Mouse (Mus musculus): ENCODE measurements around the gene Tstd3. TPM values are rescaled to one million over a fixed set of nuclear protein-coding genes. Genes with fewer than 3 reads are reported as not detected.

Gene Tstd3
- polyA plus RNA-seq, 1 experiment from 2014 or later: 15.2 TPM

GRCm38 (mm10) chr4:21727615-21728165 is 39.3 kb downstream of the Tstd3 start, which contains the start of gene Ccnc:
Ccnc (plus strand) TSS chr4:21727701.
- Histone ChIP-seq H3K4me3 (replicated peaks) (peak within 1 kb of the TSS; percentile 79), H3K36me3 (no peaks in the 10 kb centered on the region), H3K9me3 (no peaks in the 10 kb centered on the region), H3K27me3 (replicated peaks) (no peaks in the 10 kb centered on the region), H3K9ac (peak within 1 kb of the TSS; percentile 75), H3K4me1 (replicated peaks) (0 out of 2 replicates have a peak, but pooled peaks cover 5% of the 10 kb centered on the region), H3K4me2 (replicated peaks) (peak within 1 kb of the TSS; percentile 62), H3K27ac (peak within 1 kb of the TSS; percentile 69)
- WGBS: under 1% methylated on average over 37 of the region's 37 CpGs
- peak; percentile 99 for ATAC-seq

GRCm38 (mm10) chr4:21726912-21727614 is 39.9 kb downstream of the Tstd3 start:
- Histone ChIP-seq H3K36me3 (no peaks in the 10 kb centered on the region), H3K9ac (peak overlapping the region; percentile 75; the same call in 1 of the 2 replicates), H3K9me3 (no peaks in the 10 kb centered on the region), H3K4me3 (replicated peaks) (peak overlapping the region; percentile 79), H3K4me1 (replicated peaks) (0 out of 2 replicates have a peak, but pooled peaks cover 5% of the 10 kb centered on the region), H3K27me3 (replicated peaks) (no peaks in the 10 kb centered on the region), H3K27ac (peak overlapping the region; percentile 54), H3K4me2 (replicated peaks) (peak overlapping the region; percentile 62)
- WGBS: 1% methylated on average over 22 of the region's 22 CpGs
- peak; percentile 69 for ATAC-seq

- no peaks in the 10 kb centered on the region for H3K4me1 ChIP-seq (replicated peaks)
- H3K9me3 ChIP-seq: no peaks in the 10 kb centered on the region
- 60% methylated on average over 7 of the region's 7 CpGs for WGBS
- H3K36me3 ChIP-seq: no peaks in the 10 kb centered on the region
- no peak overlapping the region for H3K27ac ChIP-seq
- no peak overlapping the region for H3K4me2 ChIP-seq (replicated peaks)
- H3K27me3 ChIP-seq (replicated peaks): no peaks in the 10 kb centered on the region
- H3K9ac ChIP-seq: no peak overlapping the region
- ATAC-seq: no peak
- H3K4me3 ChIP-seq (replicated peaks): no peak overlapping the region
Observed at GRCm38 (mm10) chr4:21722752-21723334, 44.2 kb downstream of the Tstd3 start.

- 1% methylated on average over 13 of the region's 13 CpGs for WGBS
- no peak overlapping the region for H3K4me2 ChIP-seq (replicated peaks)
- no peaks in the 10 kb centered on the region for H3K9me3 ChIP-seq
- H3K9ac ChIP-seq: no peak overlapping the region
- no peak overlapping the region for H3K4me3 ChIP-seq (replicated peaks)
- H3K27me3 ChIP-seq (replicated peaks): 0 out of 2 replicates have a peak, but pooled peaks cover 2% of the 10 kb centered on the region
- no peak overlapping the region for H3K27ac ChIP-seq
- no peaks in the 10 kb centered on the region for H3K36me3 ChIP-seq
- peak; percentile 96 for ATAC-seq
- no peaks in the 10 kb centered on the region for H3K4me1 ChIP-seq (replicated peaks)
Observed at GRCm38 (mm10) chr4:21712147-21712546, 54.9 kb downstream of the Tstd3 start.

Other genes starting within 250 kb of the Tstd3 start
- not detected in 2 replicates for gene Prdm13, start 81.2 kb downstream of the Tstd3 start, polyA plus RNA-seq (2015; fragmentation: Nextera tagmentation; extraction: Ambion mirVana)
- gene Ccnc, start 39.5 kb downstream of the Tstd3 start, polyA plus RNA-seq (2015; fragmentation: Nextera tagmentation; extraction: Ambion mirVana): 36.8 and 37.4 TPM in 2 replicates
- 7.0 and 7.6 TPM in 2 replicates for gene Usp45, start 56 bp downstream of the Tstd3 start, polyA plus RNA-seq (2015; fragmentation: Nextera tagmentation; extraction: Ambion mirVana)
- 101 and 102 TPM in 2 replicates for gene Pnisr, start 80.4 kb upstream of the Tstd3 start, polyA plus RNA-seq (2015; fragmentation: Nextera tagmentation; extraction: Ambion mirVana)
- 16.7 and 17.5 TPM in 2 replicates for gene Coq3, start 112.5 kb upstream of the Tstd3 start, polyA plus RNA-seq (2015; fragmentation: Nextera tagmentation; extraction: Ambion mirVana)
- gene Faxc, start 164.1 kb upstream of the Tstd3 start, polyA plus RNA-seq (2015; fragmentation: Nextera tagmentation; extraction: Ambion mirVana): 3.7 and 3.8 TPM in 2 replicates